Mouse (Mus musculus) ovary, postnatal 10 days (tissue): ENCODE results near the gene Mlec.
"Not testable (repeated sequence)": the region's sequence is repeated elsewhere in the genome, so short reads cannot be mapped to it uniquely, and the experiment has no call there.

Experiments used
- DNase-seq: peaks from one replicate; pipeline ENCODE4 v3.0.0; 2022; ENCODE audit warnings: low spot score

The Mlec gene

GRCm38 (mm10) chr5:115125211-115125871 is 32.6 kb downstream of the Mlec start:
- DNase-seq, result peak; percentile 69

DNA sequence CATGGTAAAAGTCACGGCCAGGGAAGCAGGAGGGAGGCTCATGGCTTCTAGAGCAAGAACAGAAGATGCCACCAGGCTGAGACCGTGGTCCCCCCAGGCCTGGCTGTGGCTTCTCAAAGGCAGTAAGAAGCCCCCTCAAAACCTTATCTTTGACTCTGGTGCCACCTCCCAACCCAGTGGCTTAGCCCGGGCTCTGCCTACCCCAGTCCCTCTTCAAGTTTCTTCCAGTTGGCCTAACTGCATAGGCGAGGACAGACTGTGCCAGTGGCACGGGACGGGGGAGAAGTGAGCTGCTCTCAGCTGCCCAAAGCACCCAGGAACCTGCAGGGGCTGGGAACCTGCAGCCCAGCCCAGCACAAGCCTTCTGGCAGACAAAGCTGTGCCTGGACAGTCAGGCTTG is 33.3 kb downstream of the Mlec start:
- DNase-seq, result no peak

DNA sequence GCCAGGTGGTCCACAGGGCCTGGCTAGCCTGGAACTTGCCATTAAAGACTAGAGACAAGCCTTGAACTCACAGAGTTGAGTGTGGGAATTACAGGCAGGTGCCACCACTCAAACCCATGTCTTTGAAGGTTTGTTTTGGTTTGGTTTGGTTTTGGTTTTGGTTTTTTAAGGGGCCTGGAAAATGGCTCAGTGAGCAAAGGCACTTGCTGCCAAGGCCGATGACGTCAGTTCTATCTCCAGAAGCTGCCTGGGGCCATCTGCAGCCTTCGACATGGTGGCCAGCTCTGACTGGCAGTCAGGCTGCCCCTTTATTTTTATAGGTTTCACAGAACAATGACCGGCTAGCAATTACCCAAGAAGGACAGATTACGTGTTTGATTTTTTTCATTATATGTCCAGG is 37.0 kb downstream of the Mlec start:
- DNase-seq, result no peak

- peak; percentile 63 for DNase-seq
Measured at GRCm38 (mm10) chr5:115118961-115119570, 38.9 kb downstream of the Mlec start, which contains the start of gene Acads. Gene Acads (minus strand): TSS chr5:115119346.

- DNase-seq, result no peak
Measured at GRCm38 (mm10) chr5:115117467-115117866, 40.5 kb downstream of the Mlec start.

- DNase-seq, result no peak
Measured at GRCm38 (mm10) chr5:115116426-115116825, 41.6 kb downstream of the Mlec start.

DNA sequence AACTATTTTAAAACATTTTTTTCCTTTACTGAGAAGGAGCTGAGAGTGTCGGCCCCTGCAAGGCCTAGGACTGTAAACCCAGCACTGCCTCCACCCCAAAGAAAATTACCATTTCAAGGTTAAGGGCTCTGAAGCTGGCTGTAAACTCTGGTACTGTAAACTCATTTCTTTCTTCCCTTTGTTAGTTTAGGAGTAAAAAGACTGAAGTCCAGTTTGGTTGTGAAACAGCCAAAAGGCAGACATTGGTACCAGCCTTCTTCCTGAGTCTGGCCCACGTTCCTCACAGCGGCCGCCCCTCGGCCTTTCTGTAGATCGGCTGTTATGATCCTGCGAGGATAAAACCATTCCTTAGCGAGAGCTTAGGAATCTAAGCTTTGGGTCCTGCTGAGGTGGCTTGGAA is 43.5 kb downstream of the Mlec start:
- DNase-seq, result no peak

- no peak for DNase-seq
Measured at GRCm38 (mm10) chr5:115113244-115113643, 44.7 kb downstream of the Mlec start.

DNA sequence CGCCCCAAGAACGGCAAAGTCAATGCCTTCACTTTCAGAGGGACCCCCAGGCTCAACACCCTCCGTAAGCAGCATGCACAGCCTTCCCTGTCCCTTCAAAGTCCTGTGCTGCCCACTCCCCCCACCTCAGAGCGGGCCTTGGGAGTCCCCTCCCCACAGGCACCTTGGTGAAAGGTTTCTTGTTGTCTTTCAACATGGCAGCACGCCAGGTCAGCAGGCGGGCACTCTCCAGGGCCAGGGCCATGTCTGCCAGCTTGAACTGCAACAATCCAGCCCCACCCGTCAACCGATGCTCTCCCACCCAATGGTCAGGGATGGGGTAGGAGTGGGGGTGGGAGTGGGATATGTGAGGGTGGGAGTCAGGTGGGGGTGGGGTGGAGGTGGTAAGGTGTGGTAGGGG is 46.8 kb downstream of the Mlec start:
- no peak for DNase-seq

- DNase-seq, result not testable (repeated sequence)
Measured at GRCm38 (mm10) chr5:115103253-115103652, 54.7 kb downstream of the Mlec start.

- DNase-seq, result no peak
Measured at GRCm38 (mm10) chr5:115102231-115102630, 55.7 kb downstream of the Mlec start.

- no peak for DNase-seq
Measured at GRCm38 (mm10) chr5:115100473-115100872, 57.5 kb downstream of the Mlec start.

GRCm38 (mm10) chr5:115099991-115100390 is 58.0 kb downstream of the Mlec start:
- no peak for DNase-seq

GRCm38 (mm10) chr5:115099530-115099929 is 58.4 kb downstream of the Mlec start:
- DNase-seq, result no peak

DNA sequence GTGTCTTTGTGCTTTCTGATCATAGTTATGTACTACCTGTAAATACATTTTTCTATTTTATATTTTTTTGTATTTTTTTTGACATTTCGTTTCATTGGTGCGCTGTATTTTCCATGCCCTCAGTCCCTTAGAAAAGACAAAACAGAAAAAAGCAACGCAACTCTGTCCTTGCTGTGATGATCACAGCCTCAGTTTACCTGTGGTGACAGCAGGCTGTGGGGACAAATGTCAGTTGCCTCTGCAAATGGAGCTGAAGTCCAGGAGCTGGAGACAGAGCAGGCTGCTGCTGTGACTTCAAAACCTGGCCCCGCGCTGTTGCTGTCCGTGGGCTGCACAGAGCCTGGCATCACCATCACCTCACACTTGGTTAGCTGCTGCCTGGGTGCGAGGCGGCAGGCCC is 59.8 kb downstream of the Mlec start, which contains the start of gene Gm10401:
Gm10401 (minus strand) TSS at position 101 of the 400 bp plus-strand sequence.
- no peak for DNase-seq
